8 mouse cellular contexts compared by ENCODE assay signal in genomic region chr7:18957569-18958383, GRCm38 (mm10). TPM values are rescaled to one million over a fixed set of nuclear protein-coding genes. Genes with fewer than 3 reads are reported as not detected.
A peak's percentile ranks its signal among the peaks of the same experiment; 100 is the strongest.
DNase-seq lines count a peak whose midpoint lies in the region; ATAC-seq lines count a peak whose summit lies in the region.

No protein-coding gene starts in this region.

- peak overlapping the region; percentile 48 for H3K27ac ChIP-seq in forebrain, embryonic 15.5 days (replicated peaks)

- H3K4me3 ChIP-seq in forebrain, embryonic 15.5 days, result peak overlapping the region; percentile 38

- H3K9ac ChIP-seq in forebrain, embryonic 15.5 days (replicated peaks), result peak overlapping the region; percentile 44

- peaks cover 36% of the 10 kb centered on the region for H3K4me1 ChIP-seq in forebrain, embryonic 15.5 days

- under 1% methylated on average over 103 of the region's 107 CpGs for WGBS in forebrain, embryonic 15.5 days

- peak; percentile 33; the same call in 1 of the 2 replicates for ATAC-seq in forebrain, embryonic 15.5 days (replicated peaks)
- peak; percentile 10 to 19; a peak in 1 of 4 replicates for ATAC-seq in hematopoietic stem cell, adult 5-6 weeks (replicated peaks in 1 of 2; ENCODE audit: insufficient read depth in 1 of 2, low FRiP score in 2 of 2, low TSS enrichment in 1 of 2, low read depth in 1 of 2, poor library complexity in 2 of 2, severe bottlenecking in 2 of 2)
- no peak for ATAC-seq in megakaryocyte-erythroid progenitor cell, adult 5-6 weeks (replicated peaks; ENCODE audit: low FRiP score, low TSS enrichment, poor library complexity, severe bottlenecking)

- H3K36me3 ChIP-seq in forebrain, embryonic 15.5 days, result peaks cover 24% of the 10 kb centered on the region

- H3K9me3 ChIP-seq in forebrain, embryonic 15.5 days, result no peaks in the 10 kb centered on the region

- H3K27me3 ChIP-seq in forebrain, embryonic 15.5 days, result no peaks in the 10 kb centered on the region

- peak; percentile 67 for DNase-seq in R1 (ENCODE audit: low read depth, low spot score)
- DNase-seq in cerebellum, adult 11 months, result peak; percentile 66
- peak; percentile 58 for DNase-seq in layer of hippocampus, adult 9-11 months
- DNase-seq in lung, postnatal 10 days, result peak; percentile 63
- DNase-seq in retina, postnatal 1 day, result peak; percentile 82

- peak overlapping the region; percentile 59 for H3K4me2 ChIP-seq in forebrain, embryonic 15.5 days (replicated peaks)

RNA-seq across cellular contexts. Expression of gene Nanos2, which starts 29.4 kb away (rescaled TPM):
- 0.60 and 1.2 TPM in 2 replicates for polyA plus RNA-seq in forebrain, embryonic 15.5 days (2015; fragmentation: Nextera tagmentation; extraction: Ambion mirVana)
- not detected in 2 replicates for total RNA-seq in hematopoietic stem cell, adult 5-6 weeks (2017)
- not detected in 2 replicates for total RNA-seq in megakaryocyte-erythroid progenitor cell, adult 5-6 weeks (2014; fragmentation: Nextera tagmentation)
- total RNA-seq in megakaryocyte-erythroid progenitor cell, adult 5-6 weeks (2017), result not detected in 2 replicates

RNA-seq across cellular contexts. Expression of gene Nova2, which starts 32.1 kb away (rescaled TPM):
- polyA plus RNA-seq in forebrain, embryonic 15.5 days (2015; fragmentation: Nextera tagmentation; extraction: Ambion mirVana), result 17.6 and 18.0 TPM in 2 replicates
- 0.10 TPM in 1 of 2 replicates, not detected in the other for total RNA-seq in hematopoietic stem cell, adult 5-6 weeks (2017)
- total RNA-seq in megakaryocyte-erythroid progenitor cell, adult 5-6 weeks (2014; fragmentation: Nextera tagmentation), result not detected in 2 replicates
- not detected in 2 replicates for total RNA-seq in megakaryocyte-erythroid progenitor cell, adult 5-6 weeks (2017)

RNA-seq across cellular contexts. Expression of gene Mypop, which starts 33.3 kb away (rescaled TPM):
- polyA plus RNA-seq in forebrain, embryonic 15.5 days (2015; fragmentation: Nextera tagmentation; extraction: Ambion mirVana), result 4.4 and 5.5 TPM in 2 replicates
- total RNA-seq in hematopoietic stem cell, adult 5-6 weeks (2017), result 0.10 and 0.69 TPM in 2 replicates
- not detected in 2 replicates for total RNA-seq in megakaryocyte-erythroid progenitor cell, adult 5-6 weeks (2014; fragmentation: Nextera tagmentation)
- 0.23 and 2.0 TPM in 2 replicates for total RNA-seq in megakaryocyte-erythroid progenitor cell, adult 5-6 weeks (2017)

RNA-seq across cellular contexts. Expression of gene Irf2bp1, which starts 46.1 kb away (rescaled TPM):
- polyA plus RNA-seq in forebrain, embryonic 15.5 days (2015; fragmentation: Nextera tagmentation; extraction: Ambion mirVana), result 35.4 and 36.7 TPM in 2 replicates
- total RNA-seq in hematopoietic stem cell, adult 5-6 weeks (2017), result 13.1 and 16.8 TPM in 2 replicates
- total RNA-seq in megakaryocyte-erythroid progenitor cell, adult 5-6 weeks (2014; fragmentation: Nextera tagmentation), result 23.8 TPM in 2 replicates
- total RNA-seq in megakaryocyte-erythroid progenitor cell, adult 5-6 weeks (2017), result 12.3 and 12.7 TPM in 2 replicates

RNA-seq across cellular contexts. Expression of gene Ccdc61, which starts 47.6 kb away (rescaled TPM):
- 26.5 and 27.9 TPM in 2 replicates for polyA plus RNA-seq in forebrain, embryonic 15.5 days (2015; fragmentation: Nextera tagmentation; extraction: Ambion mirVana)
- total RNA-seq in hematopoietic stem cell, adult 5-6 weeks (2017), result 12.6 and 15.5 TPM in 2 replicates
- total RNA-seq in megakaryocyte-erythroid progenitor cell, adult 5-6 weeks (2014; fragmentation: Nextera tagmentation), result 23.6 and 42.3 TPM in 2 replicates
- 6.8 and 13.3 TPM in 2 replicates for total RNA-seq in megakaryocyte-erythroid progenitor cell, adult 5-6 weeks (2017)
